Mouse (Mus musculus) WW6 (cell line): ENCODE data around the gene Rad51b.

ENCODE experiments used
- DNase-seq: peaks from one replicate; pipeline ENCODE4 v3.0.0-alpha.2; 2013; ENCODE audit warnings: low read depth, low spot score

The Rad51b gene

DNA sequence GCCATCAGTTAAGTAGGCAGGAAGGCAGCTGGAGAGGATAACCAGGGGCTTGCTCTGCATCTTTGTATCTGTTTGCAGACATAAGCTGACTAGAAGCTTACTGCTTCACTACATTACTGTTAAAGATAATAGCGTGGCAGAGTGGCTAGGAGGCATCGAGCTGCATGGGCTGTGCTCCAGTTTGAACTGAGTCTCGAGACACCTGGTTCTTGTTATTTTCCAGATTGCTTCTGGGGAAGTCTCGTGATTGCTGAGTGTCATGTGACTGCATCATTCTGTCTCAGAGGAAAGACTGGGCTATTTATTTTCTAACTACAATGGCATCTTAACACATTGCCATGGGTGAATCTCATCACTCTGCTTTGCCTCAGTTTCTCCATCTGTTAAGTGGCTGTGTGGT is 80.8 kb downstream of the Rad51b start:
- no peak for DNase-seq

DNA sequence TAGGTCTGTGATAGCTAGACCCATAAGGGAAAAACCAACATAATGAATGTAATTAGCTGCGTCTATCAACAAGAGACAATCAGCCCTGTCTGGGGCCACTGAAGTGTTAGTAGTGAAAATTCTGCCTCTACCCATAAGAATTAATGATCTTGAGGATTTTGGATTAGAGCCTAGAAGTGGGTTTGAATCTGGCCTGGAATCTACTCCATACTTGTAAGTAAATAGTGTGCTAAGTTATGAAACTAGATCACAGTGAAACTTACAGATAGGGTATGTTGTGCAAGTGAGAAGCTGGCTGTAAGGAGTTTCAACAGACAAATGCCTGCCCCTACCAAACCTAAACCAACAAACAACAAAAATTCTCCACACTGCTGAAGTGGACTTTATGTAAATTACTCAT is 83.1 kb downstream of the Rad51b start:
- no peak for DNase-seq

GRCm38 (mm10) chr12:79381489-79381888 is 84.4 kb downstream of the Rad51b start:
- DNase-seq, result no peak

GRCm38 (mm10) chr12:79382416-79382815 is 85.3 kb downstream of the Rad51b start:
- DNase-seq, result no peak

DNA sequence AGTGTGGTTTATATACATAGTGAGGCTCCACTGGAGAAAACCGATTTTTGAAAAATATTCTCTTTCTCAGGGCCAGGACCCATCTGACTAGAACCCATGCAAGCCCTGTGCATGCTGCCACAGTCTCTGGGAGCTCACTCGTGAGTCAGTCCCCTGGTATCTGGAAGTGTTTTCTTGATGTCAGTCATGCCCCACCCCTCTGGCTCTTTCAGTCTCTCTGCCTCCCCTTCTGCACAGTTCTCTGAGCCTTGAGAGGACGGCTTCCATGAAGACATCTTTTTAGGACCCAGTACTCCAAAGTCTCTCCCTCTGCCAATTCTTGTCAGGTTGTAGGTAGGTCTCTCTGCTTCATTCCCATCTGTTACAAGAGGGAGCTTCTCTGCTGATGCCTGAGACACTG is 86.5 kb downstream of the Rad51b start:
- no peak for DNase-seq

DNA sequence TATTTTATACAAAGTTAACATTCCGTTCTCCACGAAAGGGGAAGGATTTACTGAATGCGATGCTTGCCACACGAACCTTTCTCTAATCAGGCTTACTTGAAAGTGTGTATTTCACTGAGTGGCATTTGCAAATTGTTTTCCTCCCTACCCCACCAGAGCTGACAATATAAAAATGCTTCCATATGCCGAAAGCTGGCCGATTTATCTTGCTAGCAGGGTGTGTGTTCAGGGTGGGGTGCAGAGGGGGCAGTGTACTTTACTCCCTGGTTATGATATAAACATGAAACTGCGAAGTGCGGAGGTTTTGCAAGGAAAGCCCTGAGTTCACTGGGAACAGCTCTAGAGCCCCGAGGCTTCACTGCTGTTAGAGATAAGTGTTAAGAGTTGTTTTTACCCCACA is 87.7 kb downstream of the Rad51b start:
- DNase-seq, result no peak

- no peak for DNase-seq
Measured at GRCm38 (mm10) chr12:79385199-79385598, 88.1 kb downstream of the Rad51b start.

- no peak for DNase-seq
Measured at GRCm38 (mm10) chr12:79387886-79388285, 90.8 kb downstream of the Rad51b start.

DNA sequence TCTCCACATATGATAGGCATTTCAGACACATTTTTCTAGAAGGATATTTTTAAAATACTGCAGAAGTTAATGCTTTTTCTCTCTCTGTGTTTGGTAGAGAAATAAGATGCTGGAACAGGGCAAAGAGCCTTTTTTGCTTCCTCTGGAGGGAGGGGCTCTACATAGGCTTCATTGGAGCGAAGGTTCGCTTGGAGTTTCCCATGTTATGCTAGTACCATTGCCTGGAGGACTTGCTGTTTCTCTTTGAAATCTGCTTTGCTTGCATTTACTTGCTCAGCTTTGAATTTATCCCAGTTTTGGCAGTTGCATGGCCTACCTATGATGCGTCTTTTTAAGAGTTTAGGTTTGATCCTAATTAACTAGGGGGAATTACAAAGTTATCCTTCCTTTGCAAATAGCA is 92.2 kb downstream of the Rad51b start:
- DNase-seq, result no peak

- no peak for DNase-seq
Measured at GRCm38 (mm10) chr12:79389971-79390370, 92.9 kb downstream of the Rad51b start.

DNA sequence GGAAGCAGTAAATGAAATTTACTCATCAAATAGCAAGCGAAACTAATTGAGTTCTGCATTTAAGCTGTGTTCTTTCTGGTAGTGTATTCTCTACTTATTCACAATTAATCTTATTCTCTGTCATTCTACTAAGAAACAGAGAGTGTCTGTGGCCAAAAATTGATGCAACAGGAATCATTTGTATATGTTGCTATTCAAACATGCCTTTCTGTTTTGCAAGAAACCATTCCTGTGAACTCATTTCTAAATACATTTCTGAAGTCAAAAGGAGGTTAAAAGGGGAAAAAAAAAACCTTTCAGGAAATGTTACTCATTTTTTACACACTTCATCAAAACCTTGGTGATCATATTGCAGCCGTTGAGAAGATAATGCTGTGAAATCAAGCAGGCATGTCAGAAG is 96.6 kb downstream of the Rad51b start:
- no peak for DNase-seq

GRCm38 (mm10) chr12:79403992-79404391 is 106.9 kb downstream of the Rad51b start:
- DNase-seq, result no peak

GRCm38 (mm10) chr12:79404494-79404893 is 107.4 kb downstream of the Rad51b start:
- no peak for DNase-seq

GRCm38 (mm10) chr12:79408677-79409076 is 111.6 kb downstream of the Rad51b start:
- DNase-seq, result no peak

DNA sequence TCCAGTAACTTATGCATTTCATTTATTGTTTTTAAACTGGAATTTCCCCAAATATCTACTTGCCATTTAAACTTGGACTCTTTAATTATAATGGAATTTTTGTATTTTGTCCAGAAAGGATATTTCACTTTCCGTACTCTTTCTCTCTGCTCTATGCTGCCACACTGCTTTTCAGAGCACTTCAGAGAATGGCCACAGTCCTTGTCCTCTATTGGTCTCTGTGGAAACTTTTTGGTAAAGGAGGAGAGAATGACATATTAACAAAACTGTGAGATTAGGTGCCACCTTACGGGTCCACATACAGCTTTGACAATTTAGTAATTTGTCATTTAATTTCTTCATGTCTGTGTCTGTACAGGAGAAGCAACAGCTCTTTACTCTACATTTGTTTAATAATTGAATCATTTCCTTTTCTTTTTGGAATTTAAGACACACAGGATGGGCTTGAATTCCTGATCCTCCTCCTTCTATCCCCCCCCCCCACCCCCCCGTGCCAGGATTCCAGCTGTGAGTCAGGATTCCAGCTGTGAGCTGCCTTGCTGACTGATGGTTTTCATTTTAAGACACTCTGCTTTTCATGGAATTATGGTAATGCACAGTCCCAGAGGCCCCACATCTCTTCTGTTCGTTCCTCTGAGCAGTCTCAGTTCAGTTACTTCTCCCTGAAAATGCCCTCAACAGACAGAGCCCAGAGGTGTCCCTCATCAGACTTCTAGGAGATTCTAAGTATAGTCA is 112.2 kb downstream of the Rad51b start:
- no peak for DNase-seq

- DNase-seq, result no peak
Measured at GRCm38 (mm10) chr12:79412894-79413507, 115.9 kb downstream of the Rad51b start.

GRCm38 (mm10) chr12:79417360-79417759 is 120.3 kb downstream of the Rad51b start:
- no peak for DNase-seq

GRCm38 (mm10) chr12:79420605-79421004 is 123.5 kb downstream of the Rad51b start:
- DNase-seq, result no peak

DNA sequence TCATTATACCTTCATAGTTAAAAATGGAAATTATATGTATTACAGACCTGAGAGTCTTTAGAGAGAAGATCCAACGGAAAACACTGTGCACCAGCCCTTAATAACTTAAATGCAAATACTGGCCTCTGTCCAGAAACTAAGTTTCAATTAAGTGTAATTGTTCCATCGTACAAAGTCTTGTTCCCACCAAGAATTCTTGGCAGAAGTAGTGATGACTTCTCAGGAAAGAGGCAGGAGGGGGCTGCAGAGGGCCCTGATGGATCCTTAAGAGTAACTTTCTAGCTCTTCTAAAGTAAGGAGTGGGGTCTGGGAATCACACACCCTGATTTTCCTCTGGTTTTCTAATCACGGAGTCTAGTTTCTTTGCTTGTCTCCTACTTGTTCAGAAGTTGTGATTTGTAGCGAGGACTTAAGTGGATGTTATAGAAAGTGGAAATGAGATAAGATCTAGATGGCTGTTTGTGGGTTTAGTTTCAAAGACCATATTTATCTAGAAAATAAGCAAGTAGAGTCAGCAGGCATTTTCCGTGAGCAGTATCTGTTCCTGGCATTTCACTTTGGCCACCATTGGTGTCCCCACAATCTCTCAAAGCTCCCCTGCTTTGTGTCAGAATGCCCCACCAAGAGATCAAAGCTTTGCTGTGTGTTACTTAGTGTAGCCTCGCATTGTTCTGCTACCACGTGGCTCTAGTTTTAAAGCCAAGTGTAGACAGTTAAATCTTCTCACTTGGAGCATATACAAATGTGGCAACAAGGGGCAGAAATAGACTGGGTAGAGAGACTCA is 132.6 kb downstream of the Rad51b start:
- no peak for DNase-seq

DNA sequence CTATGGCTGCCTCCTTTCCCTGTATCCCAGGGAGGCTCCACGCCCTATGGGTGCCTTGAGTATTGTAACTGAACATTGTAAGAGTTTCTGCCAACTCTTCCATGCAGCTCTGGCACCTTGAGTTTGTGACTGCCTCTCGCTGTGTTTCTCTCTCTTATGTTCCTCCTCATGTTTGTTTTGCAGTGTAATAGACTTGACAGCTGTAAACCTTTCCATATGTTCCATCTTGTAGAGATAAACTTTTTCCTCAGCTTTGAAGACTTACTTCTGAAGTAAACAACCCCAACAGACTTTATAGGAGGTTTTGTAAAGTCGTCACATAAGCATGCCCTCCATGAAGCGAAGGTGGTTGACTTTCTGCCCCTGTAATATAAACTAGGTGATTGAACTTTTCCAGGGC is 134.1 kb downstream of the Rad51b start:
- no peak for DNase-seq

- DNase-seq, result no peak
Measured at GRCm38 (mm10) chr12:79433724-79434442, 136.8 kb downstream of the Rad51b start.

- no peak for DNase-seq
Measured at GRCm38 (mm10) chr12:79435474-79435873, 138.4 kb downstream of the Rad51b start.
